Mouse (Mus musculus): ENCODE measurements around the gene Sowaha. TPM values are rescaled to one million over a fixed set of nuclear protein-coding genes. Genes with fewer than 3 reads are reported as not detected.

Sowaha gene
- not detected for polyA plus RNA-seq (2012; fragmentation: generic; extraction: Trizol)
- long read RNA-seq, experiment 1: 0 reads
- long read RNA-seq, experiment 2: 0 reads

DNA sequence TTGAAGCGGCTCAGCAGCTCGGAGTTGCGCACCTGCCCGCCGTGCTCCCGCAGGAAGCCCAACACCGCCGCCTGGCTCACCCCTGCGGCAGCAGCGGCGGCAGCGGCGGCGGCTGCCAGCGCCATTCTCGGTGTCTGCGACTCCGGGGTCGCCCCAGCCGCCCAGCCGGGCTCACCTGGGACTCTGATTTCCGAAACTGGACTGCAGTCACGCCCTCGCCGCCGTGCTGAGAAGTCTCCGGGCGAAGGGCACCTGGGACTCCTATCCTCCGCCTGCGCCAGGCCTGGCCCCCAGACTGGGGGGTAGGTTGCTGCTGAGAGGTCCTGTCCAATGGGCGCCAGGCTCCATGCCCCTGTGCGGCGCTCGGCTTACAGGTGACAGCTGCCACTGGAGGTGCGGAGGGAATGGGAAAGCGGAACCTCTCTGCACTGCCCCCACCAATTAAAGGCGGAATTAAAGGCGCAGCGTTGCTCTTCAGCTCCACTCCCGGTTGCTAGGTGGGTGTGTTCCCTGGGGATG, at the start of gene Sowaha, which contains the start of gene Gm9945:
Gene Sowaha (minus strand): TSS at position 492 of the 519 bp plus-strand sequence.
Gene Gm9945 (plus strand): TSS at position 384 of the 519 bp plus-strand sequence.
- Histone ChIP-seq H3K36me3 (ENCODE audit: control insufficient read depth, insufficient read depth) (no peaks in the 10 kb centered on the region), H3K4me3 (ENCODE audit: insufficient read depth, poor library complexity, severe bottlenecking) (no peak within 1 kb of the TSS), H3ac (ENCODE audit: control insufficient read depth, insufficient read length, low read depth) (no peak within 1 kb of the TSS), H3K79me3 (ENCODE audit: low read depth) (no peaks in the 10 kb centered on the region), H3K27me3 (ENCODE audit: control insufficient read depth, insufficient read depth, insufficient read length) (peaks cover 4% of the 10 kb centered on the region), H3K79me2 (ENCODE audit: control insufficient read depth, insufficient read depth) (no peaks in the 10 kb centered on the region)
- TF ChIP-seq CTCF (IDR thresholded peaks at IDR 0.05; ENCODE audit: control insufficient read depth, insufficient read depth, insufficient read length) (no peak), USF1 (IDR thresholded peaks at IDR 0.05; ENCODE audit: low read depth) (no peak), FOSL1 (IDR thresholded peaks at IDR 0.05; ENCODE audit: insufficient read depth, low read length, poor library complexity, severe bottlenecking) (no peak), MAX (IDR thresholded peaks at IDR 0.05) (no peak), CEBPB (IDR thresholded peaks at IDR 0.05; ENCODE audit: low read depth) (no peak), MYOD1 (IDR thresholded peaks at IDR 0.05; ENCODE audit: control insufficient read depth, insufficient read length, low read depth) (no peak), MYOG (IDR thresholded peaks at IDR 0.05; ENCODE audit: control insufficient read depth, extremely low read depth, insufficient read length) (no peak)

DNA sequence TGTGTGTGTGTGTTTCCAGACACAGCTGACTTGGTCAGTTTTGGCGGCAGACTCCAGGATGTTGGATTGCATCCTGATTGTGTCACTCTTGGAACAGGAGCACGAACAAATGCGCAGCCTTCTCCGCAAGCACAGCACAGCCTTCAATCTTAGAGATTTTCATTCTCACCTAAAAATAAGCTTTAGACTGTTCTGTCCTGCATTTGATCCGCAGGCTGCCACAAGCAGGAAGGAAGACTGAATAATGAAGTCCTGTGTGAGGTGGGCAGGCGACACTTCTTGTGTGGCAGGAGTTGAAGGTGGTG, 49.1 kb upstream of the Sowaha start:
- Histone ChIP-seq H3ac (ENCODE audit: control insufficient read depth, insufficient read length, low read depth) (no peak overlapping the region), H3K79me3 (ENCODE audit: low read depth) (peaks cover 44% of the 10 kb centered on the region), H3K79me2 (ENCODE audit: control insufficient read depth, insufficient read depth) (peaks cover 72% of the 10 kb centered on the region), H3K36me3 (ENCODE audit: control insufficient read depth, insufficient read depth) (peaks cover 17% of the 10 kb centered on the region), H3K27me3 (ENCODE audit: control insufficient read depth, insufficient read depth, insufficient read length) (no peaks in the 10 kb centered on the region), H3K4me3 (ENCODE audit: insufficient read depth, poor library complexity, severe bottlenecking) (no peak overlapping the region)
- TF ChIP-seq CEBPB (IDR thresholded peaks at IDR 0.05; ENCODE audit: low read depth) (no peak), MYOD1 (IDR thresholded peaks at IDR 0.05; ENCODE audit: control insufficient read depth, insufficient read length, low read depth) (no peak), FOSL1 (IDR thresholded peaks at IDR 0.05; ENCODE audit: insufficient read depth, low read length, poor library complexity, severe bottlenecking) (no peak), MAX (IDR thresholded peaks at IDR 0.05) (no peak), MYOG (IDR thresholded peaks at IDR 0.05; ENCODE audit: control insufficient read depth, extremely low read depth, insufficient read length) (no peak), CTCF (IDR thresholded peaks at IDR 0.05; ENCODE audit: control insufficient read depth, insufficient read depth, insufficient read length) (no peak), USF1 (IDR thresholded peaks at IDR 0.05; ENCODE audit: low read depth) (no peak)

DNA sequence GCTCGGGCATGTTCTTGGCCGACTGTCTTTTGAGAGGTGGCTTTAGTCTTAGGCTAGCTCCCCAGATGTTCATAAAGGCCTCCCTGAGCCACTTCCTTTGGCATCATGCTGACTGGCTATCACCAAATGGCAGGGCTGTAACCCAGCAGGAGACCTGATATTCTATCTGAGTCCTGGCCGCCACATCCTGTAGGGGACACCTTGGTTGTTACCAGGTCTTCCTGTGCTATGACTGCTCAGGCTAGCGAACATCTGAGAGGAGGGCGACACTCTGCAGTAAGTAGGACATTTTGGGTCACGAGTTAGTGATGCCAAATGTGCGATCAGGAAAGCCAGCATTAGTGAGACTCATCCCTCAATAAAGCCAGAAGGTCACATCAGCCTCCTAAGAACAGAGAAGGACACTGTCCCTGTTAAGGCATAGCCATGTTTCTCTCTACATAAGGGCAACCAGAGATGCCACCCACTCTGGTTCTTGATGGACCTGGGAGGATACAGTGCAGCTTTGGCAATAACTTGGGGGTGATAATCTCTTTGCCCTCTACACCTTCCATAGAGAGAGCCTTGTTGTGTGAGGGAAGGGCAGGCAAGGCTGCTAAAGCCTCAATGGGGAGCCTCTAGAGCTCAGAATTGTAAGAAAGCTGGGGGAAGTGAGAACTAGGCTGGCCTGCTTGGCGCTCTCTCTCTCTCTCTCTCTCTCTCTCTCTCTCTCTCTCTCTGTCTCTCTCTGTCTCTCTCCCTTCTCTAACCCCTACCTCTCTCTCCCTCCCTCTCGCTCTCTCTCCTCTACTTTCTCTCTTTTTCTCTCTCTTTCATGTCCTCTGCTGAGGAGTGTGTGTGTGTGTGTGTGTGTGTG, 48.6 kb upstream of the Sowaha start:
- Histone ChIP-seq H3K79me2 (ENCODE audit: control insufficient read depth, insufficient read depth) (peaks cover 78% of the 10 kb centered on the region), H3K79me3 (ENCODE audit: low read depth) (peaks cover 50% of the 10 kb centered on the region), H3ac (ENCODE audit: control insufficient read depth, insufficient read length, low read depth) (no peak overlapping the region), H3K27me3 (ENCODE audit: control insufficient read depth, insufficient read depth, insufficient read length) (no peaks in the 10 kb centered on the region), H3K36me3 (ENCODE audit: control insufficient read depth, insufficient read depth) (peaks cover 13% of the 10 kb centered on the region), H3K4me3 (ENCODE audit: insufficient read depth, poor library complexity, severe bottlenecking) (no peak overlapping the region)
- TF ChIP-seq CTCF (IDR thresholded peaks at IDR 0.05; ENCODE audit: control insufficient read depth, insufficient read depth, insufficient read length): no peak
- no peak for TF ChIP-seq FOSL1 (IDR thresholded peaks at IDR 0.05; ENCODE audit: insufficient read depth, low read length, poor library complexity, severe bottlenecking)
- TF ChIP-seq USF1 (IDR thresholded peaks at IDR 0.05; ENCODE audit: low read depth): no peak
- no peak for TF ChIP-seq CEBPB (IDR thresholded peaks at IDR 0.05; ENCODE audit: low read depth)
- TF ChIP-seq MYOG (IDR thresholded peaks at IDR 0.05; ENCODE audit: control insufficient read depth, extremely low read depth, insufficient read length): no peak
- TF ChIP-seq MYOD1 (IDR thresholded peaks at IDR 0.05; ENCODE audit: control insufficient read depth, insufficient read length, low read depth): no peak
- no peak for TF ChIP-seq MAX (IDR thresholded peaks at IDR 0.05)

DNA sequence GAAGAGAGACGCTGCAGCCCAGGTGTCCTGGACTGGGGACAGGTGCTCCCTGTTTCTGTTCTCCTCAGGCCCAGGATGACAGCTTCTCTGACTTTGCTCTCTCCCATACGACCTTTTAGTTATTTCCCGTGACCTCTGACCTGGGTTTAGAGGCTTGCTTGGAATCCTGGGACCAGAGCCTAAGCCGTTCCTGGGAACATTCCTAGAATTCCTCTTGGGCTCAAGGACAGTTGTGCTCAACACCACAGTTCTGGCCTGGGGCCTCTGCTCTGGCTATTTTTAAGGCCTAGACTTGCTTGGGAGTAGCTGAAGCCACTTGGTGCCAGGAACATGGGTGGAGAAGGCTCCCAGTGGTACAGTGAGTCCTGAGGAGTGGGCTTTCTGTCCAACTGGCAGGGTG, 45.4 kb upstream of the Sowaha start:
- TF ChIP-seq FOSL1 (IDR thresholded peaks at IDR 0.05; ENCODE audit: insufficient read depth, low read length, poor library complexity, severe bottlenecking) (no peak), MYOD1 (IDR thresholded peaks at IDR 0.05; ENCODE audit: control insufficient read depth, insufficient read length, low read depth) (no peak), MAX (IDR thresholded peaks at IDR 0.05) (no peak), USF1 (IDR thresholded peaks at IDR 0.05; ENCODE audit: low read depth) (no peak), CEBPB (IDR thresholded peaks at IDR 0.05; ENCODE audit: low read depth) (no peak), CTCF (IDR thresholded peaks at IDR 0.05; ENCODE audit: control insufficient read depth, insufficient read depth, insufficient read length) (no peak), MYOG (IDR thresholded peaks at IDR 0.05; ENCODE audit: control insufficient read depth, extremely low read depth, insufficient read length) (no peak)
- H3K36me3 ChIP-seq (ENCODE audit: control insufficient read depth, insufficient read depth): peaks cover 7% of the 10 kb centered on the region
- no peaks in the 10 kb centered on the region for H3K27me3 ChIP-seq (ENCODE audit: control insufficient read depth, insufficient read depth, insufficient read length)
- H3K79me2 ChIP-seq (ENCODE audit: control insufficient read depth, insufficient read depth): peaks cover 100% of the 10 kb centered on the region
- no peak overlapping the region for H3K4me3 ChIP-seq (ENCODE audit: insufficient read depth, poor library complexity, severe bottlenecking)
- H3K79me3 ChIP-seq (ENCODE audit: low read depth): peaks cover 76% of the 10 kb centered on the region
- H3ac ChIP-seq (ENCODE audit: control insufficient read depth, insufficient read length, low read depth): no peak overlapping the region

DNA sequence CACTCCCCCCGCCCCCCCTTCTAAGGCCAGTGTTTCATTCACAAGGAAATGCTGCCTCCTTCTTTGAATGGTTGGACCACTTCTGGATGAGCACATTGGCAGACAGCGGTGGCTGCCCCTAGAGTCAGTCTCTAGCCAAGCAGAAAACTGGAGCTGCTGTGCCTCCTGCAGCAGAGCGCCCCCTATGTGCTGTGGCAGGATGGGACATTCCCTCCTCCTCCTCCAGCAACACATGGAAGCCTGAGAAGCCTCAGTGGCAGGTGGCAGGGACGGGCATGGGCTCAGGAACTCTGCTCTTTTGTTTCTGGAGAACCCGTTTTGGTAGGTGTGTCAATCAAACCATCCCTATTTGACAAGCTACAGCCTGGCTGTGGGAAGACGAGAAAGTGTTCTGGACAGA, 44.8 kb upstream of the Sowaha start:
- no peaks in the 10 kb centered on the region for H3K27me3 ChIP-seq (ENCODE audit: control insufficient read depth, insufficient read depth, insufficient read length)
- TF ChIP-seq MAX (IDR thresholded peaks at IDR 0.05) (no peak), CTCF (IDR thresholded peaks at IDR 0.05; ENCODE audit: control insufficient read depth, insufficient read depth, insufficient read length) (peak; percentile 75)
- H3ac ChIP-seq (ENCODE audit: control insufficient read depth, insufficient read length, low read depth): no peak overlapping the region
- peaks cover 7% of the 10 kb centered on the region for H3K36me3 ChIP-seq (ENCODE audit: control insufficient read depth, insufficient read depth)
- H3K79me2 ChIP-seq (ENCODE audit: control insufficient read depth, insufficient read depth): peaks cover 100% of the 10 kb centered on the region
- no peak overlapping the region for H3K4me3 ChIP-seq (ENCODE audit: insufficient read depth, poor library complexity, severe bottlenecking)
- H3K79me3 ChIP-seq (ENCODE audit: low read depth): peaks cover 74% of the 10 kb centered on the region

All from C2C12 (cell line).